Mouse (Mus musculus) thymus, adult 2 months (tissue): Measurements from ENCODE around the gene Plxna1. TPM values are rescaled to one million over a fixed set of nuclear protein-coding genes. Genes with fewer than 3 reads are reported as not detected.
A peak's percentile ranks its signal among the peaks of the same experiment; 100 is the strongest.

Experiments
- DNase-seq: peaks from one replicate; pipeline ENCODE4 v3.0.0; 2021
- H3K27ac ChIP-seq: fragments of 200-500 bp; 2 replicates; pipeline ENCODE4 v1.5.1; 2012; ENCODE audit warnings: low read length, control low read depth; ENCODE audit not compliant: control insufficient read depth, insufficient read depth
- H3K27me3 ChIP-seq: fragments of 200-500 bp; 2 replicates; pipeline ENCODE4 v1.6.1; 2012; ENCODE audit warnings: mild to moderate bottlenecking, low read length, moderate library complexity, mixed read lengths; ENCODE audit not compliant: control insufficient read depth, insufficient read depth
- H3K36me3 ChIP-seq: fragments of 200-500 bp; 2 replicates; pipeline ENCODE4 v1.6.1; 2012; ENCODE audit warnings: mild to moderate bottlenecking, low read length, moderate library complexity; ENCODE audit not compliant: control insufficient read depth, insufficient read depth
- H3K4me1 ChIP-seq: fragments of 200-500 bp; replicated peaks from 2 replicates; pipeline ENCODE4 v1.6.1; 2012; ENCODE audit warnings: low read length; ENCODE audit not compliant: control insufficient read depth, insufficient read depth
- H3K4me3 ChIP-seq: fragments of 200-500 bp; 2 replicates; pipeline ENCODE4 v1.5.1; 2012; ENCODE audit warnings: mild to moderate bottlenecking, low read length, control low read depth, moderate library complexity; ENCODE audit not compliant: control insufficient read depth, insufficient read depth
- CTCF ChIP-seq: fragments of 200-500 bp; IDR thresholded peaks from 2 replicates; pipeline ENCODE4 v1.5.1; 2012; ENCODE audit warnings: mild to moderate bottlenecking, control low read depth, low read length, moderate library complexity, borderline replicate concordance; ENCODE audit not compliant: control insufficient read depth, poor library complexity, insufficient read depth; ENCODE audit errors: extremely low read depth
- POLR2A ChIP-seq: fragments of 200-500 bp; IDR thresholded peaks from 2 replicates; pipeline ENCODE4 v1.6.1; 2012; ENCODE audit warnings: mild to moderate bottlenecking, low read length, control low read depth, moderate library complexity; ENCODE audit not compliant: control insufficient read depth, poor library complexity, insufficient read depth; ENCODE audit errors: extremely low read depth
- WGBS: fragments of 180-500 bp; shearing (Covaris S2); methylation state at CpG from one replicate; pipeline ENCODE4 v1.1.7; 2018; 5-methylcytosine and 5-hydroxymethylcytosine counted together
- polyA plus RNA-seq: library from polyadenylated mRNA; depleted of rRNA; stranded (reverse); fragments of >200 nt; gene quantifications from 2 replicates; pipeline ENCODE4 v1.2.3, GENCODE M21; 2012

The Plxna1 gene
- polyA plus RNA-seq, 1 experiment: 51.5 TPM

DNA sequence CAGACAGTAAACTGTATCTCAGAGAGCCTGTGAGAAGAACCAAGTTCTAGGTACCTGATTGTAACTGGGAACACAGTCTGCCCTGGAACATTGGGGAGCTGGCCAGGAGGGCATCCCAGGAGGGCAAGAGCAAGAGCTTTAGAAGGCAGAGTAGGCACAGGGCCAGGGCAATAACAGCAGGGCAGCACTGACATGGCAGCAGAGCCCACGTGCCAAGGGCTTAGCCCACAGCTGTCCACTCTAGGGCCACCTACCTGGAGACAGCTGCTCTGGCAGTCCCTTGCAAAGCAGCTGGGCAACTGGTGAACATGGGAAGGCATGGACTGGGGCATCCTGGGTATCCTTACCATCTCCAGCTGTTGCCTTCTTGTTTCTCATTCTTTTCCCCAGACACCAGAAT lies 14.6 kb downstream of the Plxna1 start:
- no peaks in the 10 kb centered on the region for H3K27me3 ChIP-seq
- H3K4me3 ChIP-seq: no peak overlapping the region
- DNase-seq: no peak
- H3K36me3 ChIP-seq: no peaks in the 10 kb centered on the region
- no peak for TF ChIP-seq POLR2A
- TF ChIP-seq CTCF: no peak
- H3K27ac ChIP-seq: no peak overlapping the region
- peaks cover 16% of the 10 kb centered on the region for H3K4me1 ChIP-seq
- 81% methylated on average over 1 of the region's 1 CpGs for WGBS

DNA sequence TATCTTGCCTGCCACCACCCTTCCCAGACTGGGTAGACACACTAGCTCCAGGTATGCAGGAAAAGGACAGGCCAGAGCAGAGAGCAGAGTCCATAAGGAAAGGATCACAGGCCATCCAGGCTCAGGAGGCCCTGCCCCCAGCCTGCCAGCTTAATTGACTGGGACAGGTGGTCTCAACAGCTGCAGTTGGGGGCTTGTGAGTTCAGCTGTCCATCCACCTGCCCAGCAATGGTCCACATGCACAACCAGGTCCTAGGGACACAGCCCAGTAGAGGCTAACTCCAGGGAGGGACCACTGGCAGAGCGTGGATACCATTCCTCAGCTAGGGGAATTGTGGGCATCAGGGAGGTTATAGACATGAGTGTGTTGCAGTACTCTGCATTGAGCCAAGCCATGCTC lies 16.6 kb downstream of the Plxna1 start:
- Histone ChIP-seq H3K4me3 (no peak overlapping the region), H3K27me3 (no peaks in the 10 kb centered on the region), H3K4me1 (peaks cover 16% of the 10 kb centered on the region), H3K27ac (peak overlapping the region; percentile 63), H3K36me3 (no peaks in the 10 kb centered on the region)
- WGBS: 97% methylated on average over 1 of the region's 1 CpGs
- no peak for TF ChIP-seq CTCF
- no peak for TF ChIP-seq POLR2A
- no peak for DNase-seq

DNA sequence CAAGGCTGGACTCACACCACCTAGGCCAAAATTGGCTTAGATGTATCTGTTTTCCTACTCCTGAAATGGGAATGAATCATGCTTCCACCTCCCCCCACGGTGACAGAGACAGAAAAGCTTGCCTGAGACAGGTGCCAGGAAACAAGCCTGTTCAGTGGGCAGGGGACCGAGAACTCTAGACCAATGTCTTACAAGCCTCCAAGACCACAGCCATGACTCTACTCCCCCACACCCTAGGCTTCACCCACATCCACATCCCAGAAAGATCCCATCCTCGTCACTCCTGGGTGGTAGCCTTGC lies 17.0 kb downstream of the Plxna1 start:
- TF ChIP-seq POLR2A: no peak
- TF ChIP-seq CTCF: no peak
- peak; percentile 42 for DNase-seq
- H3K4me1 ChIP-seq: peaks cover 16% of the 10 kb centered on the region
- H3K27me3 ChIP-seq: no peaks in the 10 kb centered on the region
- no peaks in the 10 kb centered on the region for H3K36me3 ChIP-seq
- peak overlapping the region; percentile 63 for H3K27ac ChIP-seq
- WGBS: 72% methylated on average over 3 of the region's 3 CpGs
- no peak overlapping the region for H3K4me3 ChIP-seq

DNA sequence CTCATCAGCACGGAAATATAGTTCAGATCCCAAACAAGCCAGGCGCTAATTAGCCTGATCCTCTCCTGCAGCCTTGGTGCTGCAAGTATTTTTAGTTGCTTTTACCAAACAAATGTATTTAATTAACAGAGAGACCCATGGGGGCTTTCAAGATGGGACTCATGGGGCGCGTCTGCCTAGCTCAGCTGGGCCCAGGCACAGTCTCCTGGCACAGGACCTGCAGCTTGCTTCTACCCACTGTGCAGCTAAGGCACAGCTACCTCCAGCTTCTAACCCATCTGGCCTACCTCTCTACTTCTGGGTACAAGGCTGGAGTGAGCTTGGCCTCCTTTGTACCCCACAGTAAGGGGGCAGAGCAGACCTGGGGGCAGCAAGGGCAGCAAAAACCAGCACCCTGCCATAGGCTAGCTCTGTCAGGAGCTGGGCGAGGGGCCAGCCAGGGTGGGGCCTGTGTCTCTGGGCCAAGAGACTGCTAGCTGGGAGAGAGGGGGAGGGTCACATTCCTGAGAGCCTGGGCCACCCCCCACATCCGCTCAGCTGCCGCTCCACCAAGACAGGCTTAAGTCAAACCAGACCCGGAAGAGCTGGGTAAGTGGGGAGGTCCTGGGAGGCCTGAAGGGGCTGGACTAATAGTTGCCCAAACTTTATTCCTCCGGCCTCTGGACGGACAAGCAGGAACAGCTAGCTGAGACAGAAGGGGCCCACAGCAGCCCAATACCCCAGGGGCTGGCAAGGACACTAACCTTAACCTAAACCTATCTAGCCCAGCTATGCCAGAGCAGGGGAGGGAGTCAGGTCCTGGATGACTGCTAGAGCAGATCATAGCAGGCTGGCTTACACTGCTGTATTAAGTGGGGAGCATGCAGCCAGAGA lies 17.6 kb downstream of the Plxna1 start:
- no peaks in the 10 kb centered on the region for H3K36me3 ChIP-seq
- H3K4me1 ChIP-seq: peaks cover 16% of the 10 kb centered on the region
- H3K4me3 ChIP-seq: no peak overlapping the region
- H3K27me3 ChIP-seq: no peaks in the 10 kb centered on the region
- DNase-seq: peak; percentile 72
- no peak for TF ChIP-seq CTCF
- no peak for TF ChIP-seq POLR2A
- H3K27ac ChIP-seq: peak overlapping the region; percentile 63
- 76% methylated on average over 10 of the region's 10 CpGs for whole genome bisulfite sequencing

DNA sequence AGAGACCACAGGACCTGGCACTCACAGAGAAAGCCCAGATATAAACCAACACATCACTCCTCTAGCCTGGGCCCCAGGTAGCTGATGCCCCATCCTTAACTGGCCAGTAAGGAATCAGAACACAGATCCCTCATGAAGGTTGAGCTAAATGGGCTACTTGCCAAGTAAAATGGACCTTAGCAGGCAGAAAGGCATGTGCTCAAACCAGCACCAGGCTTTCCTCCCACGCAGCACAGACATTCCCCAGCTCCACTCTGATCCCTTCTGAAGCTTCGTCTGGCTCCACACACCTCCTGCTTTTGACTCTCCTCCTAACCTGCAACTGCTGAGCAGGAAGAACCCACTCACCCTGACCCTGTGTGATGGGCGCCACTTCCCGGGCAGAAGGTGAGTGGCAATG lies 20.4 kb downstream of the Plxna1 start:
- Histone ChIP-seq H3K36me3 (no peaks in the 10 kb centered on the region), H3K4me1 (peaks cover 16% of the 10 kb centered on the region), H3K27me3 (no peaks in the 10 kb centered on the region), H3K27ac (no peak overlapping the region), H3K4me3 (no peak overlapping the region)
- TF ChIP-seq CTCF: no peak
- no peak for TF ChIP-seq POLR2A
- no peak for DNase-seq
- WGBS: 95% methylated on average over 4 of the region's 4 CpGs

DNA sequence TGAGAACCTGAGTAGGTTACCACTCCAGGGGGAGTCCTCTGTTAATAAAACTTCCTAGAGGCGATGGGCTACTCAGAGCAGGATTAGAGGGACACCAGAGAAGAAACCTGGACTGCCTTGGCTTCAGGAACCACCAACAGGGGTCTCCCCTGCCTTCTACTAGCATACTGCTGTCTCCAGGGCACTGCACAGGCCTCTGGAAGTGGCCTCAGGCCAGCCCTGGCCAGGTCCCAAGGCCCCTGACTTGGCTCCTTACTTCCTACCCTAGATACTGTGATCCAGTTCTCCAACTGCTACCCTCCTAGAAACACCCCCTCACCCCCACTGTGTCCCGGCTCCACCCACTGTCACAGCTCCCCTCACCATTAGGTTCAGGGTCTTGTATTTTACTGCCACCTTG lies 23.0 kb downstream of the Plxna1 start:
- TF ChIP-seq POLR2A (no peak), CTCF (no peak)
- 95% methylated on average over 2 of the region's 2 CpGs for WGBS
- Histone ChIP-seq H3K27me3 (no peaks in the 10 kb centered on the region), H3K4me1 (peaks cover 3% of the 10 kb centered on the region), H3K4me3 (no peak overlapping the region), H3K27ac (no peak overlapping the region), H3K36me3 (no peaks in the 10 kb centered on the region)
- no peak for DNase-seq
